Mouse (Mus musculus): ENCODE results near the gene Fer.

DNA sequence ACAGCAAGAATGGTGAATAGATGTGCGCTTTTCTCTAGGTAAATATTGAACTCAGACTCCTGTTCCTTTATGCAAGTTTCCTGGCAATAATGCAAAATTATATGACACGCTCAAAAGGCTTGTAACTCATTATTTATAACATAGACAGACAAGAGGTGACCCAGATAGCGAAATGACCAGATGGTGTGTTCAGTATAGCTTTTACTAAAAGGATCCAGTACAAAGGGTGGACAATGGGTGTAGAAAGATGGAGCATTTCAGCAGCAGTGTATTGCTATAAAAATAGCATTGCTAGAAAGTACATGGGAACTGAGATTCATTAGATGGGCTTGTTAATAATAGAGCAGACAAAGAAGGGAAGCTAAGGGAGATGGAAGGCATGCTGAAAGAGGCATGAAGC, 104.2 kb downstream of the Fer start:
- TF ChIP-seq CTCF (IDR thresholded peaks at IDR 0.05; ENCODE audit: control insufficient read depth, insufficient read depth, insufficient replicate concordance, low read depth, low read length) (no peak), POLR2A (IDR thresholded peaks at IDR 0.05; ENCODE audit: control insufficient read depth, low read depth, low read length) (no peak)
